Mouse (Mus musculus): Measurements from ENCODE around the gene Add3.
"Not testable (repeated sequence)": the region's sequence is repeated elsewhere in the genome, so short reads cannot be mapped to it uniquely, and the experiment has no call there.

Add3 gene

GRCm38 (mm10) chr19:53193964-53194582 is 53.8 kb downstream of the Add3 start:
- DNase-seq (ENCODE audit: low read depth, low spot score): no peak

DNA sequence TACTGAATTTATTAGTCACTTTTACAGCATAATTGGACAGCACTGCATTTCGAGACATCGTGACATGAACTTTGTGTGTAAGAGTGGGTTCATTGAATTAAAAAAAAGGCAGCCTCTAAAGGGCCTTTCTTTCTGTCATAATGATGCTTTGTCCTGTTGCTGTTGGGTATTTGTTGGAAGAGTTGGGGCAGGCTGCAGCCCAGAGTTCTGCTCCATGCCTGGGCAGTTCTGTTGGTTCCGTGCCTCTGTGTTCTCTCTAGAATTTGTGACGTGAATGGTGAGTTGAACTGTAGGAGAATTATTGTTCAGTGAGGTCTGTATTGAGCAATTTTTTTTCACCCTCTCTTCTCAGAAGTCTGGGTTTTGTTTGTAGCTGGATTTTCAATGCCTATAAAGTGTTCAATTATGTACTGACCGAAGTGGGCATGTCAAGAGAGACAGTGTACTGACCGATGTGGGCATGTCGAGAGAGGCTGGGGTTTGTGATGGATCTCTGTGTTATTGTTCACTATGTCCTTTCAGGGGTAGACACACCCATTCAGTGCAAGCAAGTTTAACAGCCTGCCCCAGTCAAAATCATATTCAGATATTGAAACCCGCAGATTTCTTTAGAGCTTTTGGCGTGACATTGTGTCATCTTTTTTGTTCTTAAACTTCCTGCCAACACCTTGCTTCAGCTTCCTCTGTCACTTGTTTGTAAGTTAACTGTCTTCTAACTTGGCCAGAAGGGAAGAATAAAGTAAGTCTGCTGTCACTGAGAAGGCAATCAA is 54.7 kb downstream of the Add3 start:
- no peak for DNase-seq (ENCODE audit: low read depth, low spot score)

DNA sequence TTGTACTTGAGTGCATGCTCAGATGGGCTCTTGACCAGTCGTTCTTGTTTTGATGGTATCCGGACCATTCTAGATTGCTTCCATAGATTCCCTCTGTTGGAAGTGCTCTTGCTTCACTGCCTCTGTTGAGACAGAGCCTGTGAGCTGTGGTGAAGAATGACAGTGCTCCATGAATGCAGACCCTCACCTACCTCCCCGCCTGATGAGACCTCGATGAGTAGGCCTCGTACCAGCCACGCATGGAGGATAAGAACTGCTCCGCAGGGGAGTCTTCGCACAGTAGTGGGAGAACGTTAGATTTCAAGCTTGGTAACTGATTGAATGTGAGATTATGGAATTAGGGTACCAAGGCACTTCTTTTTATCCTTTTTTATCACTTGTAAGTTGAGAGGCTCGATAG is 56.7 kb downstream of the Add3 start:
- no peak for DNase-seq (ENCODE audit: low read depth, low spot score)

DNA sequence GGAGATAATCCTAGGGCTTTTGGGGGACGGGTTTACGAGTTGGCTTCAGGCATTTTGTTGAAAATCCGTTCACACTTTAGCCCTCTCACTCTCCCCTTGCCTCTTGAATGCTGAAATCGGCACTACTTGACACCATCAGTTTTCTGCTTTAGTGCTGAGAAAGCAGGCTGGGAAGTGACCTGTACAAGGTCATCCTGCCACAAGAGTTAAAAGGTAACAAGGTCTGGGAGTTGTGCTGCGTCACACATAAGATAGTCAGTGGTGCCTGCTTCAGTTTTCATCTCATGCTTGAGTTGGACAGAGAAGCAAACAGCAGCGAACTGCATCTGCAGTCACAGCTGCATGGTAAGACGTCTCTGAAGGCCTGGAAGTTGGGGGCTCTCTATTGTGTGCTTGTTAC is 57.5 kb downstream of the Add3 start:
- no peak for DNase-seq (ENCODE audit: low read depth, low spot score)

DNA sequence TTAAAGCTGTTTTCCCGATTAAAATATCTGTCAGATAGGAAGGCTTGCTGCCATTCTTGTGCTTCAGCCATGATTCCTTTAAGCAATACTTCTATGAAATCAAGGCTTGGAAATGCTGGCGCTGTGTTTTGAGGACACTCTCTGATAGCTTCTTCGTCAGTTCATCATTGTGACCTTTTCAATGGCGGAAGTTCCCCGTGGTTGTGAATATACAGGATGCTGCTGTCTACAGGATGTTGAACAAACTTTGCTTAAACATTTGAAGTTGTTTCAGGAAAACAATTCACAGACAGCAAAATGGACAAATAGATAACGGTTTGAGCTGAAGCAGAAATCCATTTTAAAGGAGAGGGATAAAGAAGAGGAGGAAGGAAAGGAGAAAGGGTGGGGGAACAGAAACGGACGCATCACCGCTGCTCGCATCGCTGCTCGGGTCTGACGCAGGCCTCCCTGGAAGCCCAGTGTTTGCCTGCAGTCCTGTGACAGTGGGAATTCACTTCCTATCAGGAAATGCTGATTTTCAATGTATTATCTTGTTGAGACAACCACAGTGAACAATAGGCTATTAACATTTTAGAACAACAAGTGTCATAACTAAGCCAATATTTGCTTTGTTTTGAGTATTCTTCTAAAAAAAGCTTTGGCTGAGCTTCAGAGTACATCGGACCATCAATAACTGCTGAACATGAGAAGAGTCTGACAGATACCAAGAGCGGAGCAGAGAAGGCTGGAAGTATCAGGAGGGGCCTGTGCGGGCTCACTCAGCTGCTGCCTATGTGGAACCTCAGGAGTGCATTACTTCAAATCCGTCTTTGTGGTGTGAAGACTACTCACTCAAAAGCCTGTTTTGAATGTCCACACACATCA is 58.7 kb downstream of the Add3 start:
- DNase-seq (ENCODE audit: low read depth, low spot score): no peak

DNA sequence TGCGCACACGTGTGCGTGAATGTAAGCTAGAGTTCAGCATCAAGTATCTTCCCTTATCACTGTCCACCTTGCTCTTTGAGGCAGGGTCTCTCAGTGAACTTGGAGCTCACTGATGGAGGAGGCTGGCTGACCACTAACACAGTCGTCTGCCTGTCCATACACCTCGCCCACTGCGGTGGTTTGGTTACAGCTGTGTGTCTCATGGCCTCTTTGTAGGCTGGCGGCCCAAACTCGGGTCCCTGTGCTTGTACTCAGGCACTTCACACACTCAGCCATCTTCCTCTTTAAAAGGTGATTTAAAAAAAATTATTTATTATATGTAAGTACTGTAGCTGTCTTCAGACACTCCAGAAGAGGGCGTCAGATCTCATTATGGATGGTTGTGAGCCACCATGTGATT is 59.5 kb downstream of the Add3 start:
- DNase-seq (ENCODE audit: low read depth, low spot score): no peak

- DNase-seq (ENCODE audit: low read depth, low spot score): no peak
Observed at GRCm38 (mm10) chr19:53202116-53202515, 61.9 kb downstream of the Add3 start.

- no peak for DNase-seq (ENCODE audit: low read depth, low spot score)
Observed at GRCm38 (mm10) chr19:53206986-53207385, 66.7 kb downstream of the Add3 start.

GRCm38 (mm10) chr19:53208830-53209229 is 68.6 kb downstream of the Add3 start:
- DNase-seq (ENCODE audit: low read depth, low spot score): no peak

DNA sequence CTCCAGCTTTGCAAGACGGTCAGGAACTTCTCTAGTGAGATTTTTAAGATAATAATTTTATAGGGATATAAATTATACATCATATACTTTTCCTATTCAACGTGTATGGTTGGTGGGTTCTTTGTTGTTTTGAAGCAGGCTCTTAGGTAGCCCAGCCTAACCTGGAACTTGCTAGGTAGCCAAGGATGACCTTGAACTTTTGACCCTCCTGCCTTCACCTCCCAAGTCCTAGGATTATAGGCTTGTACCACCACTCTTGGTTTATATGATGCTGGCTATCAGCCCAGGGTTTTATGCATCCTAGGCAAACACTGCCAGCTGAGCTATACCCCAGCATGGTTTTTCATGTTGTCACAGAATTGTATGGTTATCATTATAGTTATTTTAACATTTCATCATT is 70.0 kb downstream of the Add3 start:
- no peak for DNase-seq (ENCODE audit: low read depth, low spot score)

DNA sequence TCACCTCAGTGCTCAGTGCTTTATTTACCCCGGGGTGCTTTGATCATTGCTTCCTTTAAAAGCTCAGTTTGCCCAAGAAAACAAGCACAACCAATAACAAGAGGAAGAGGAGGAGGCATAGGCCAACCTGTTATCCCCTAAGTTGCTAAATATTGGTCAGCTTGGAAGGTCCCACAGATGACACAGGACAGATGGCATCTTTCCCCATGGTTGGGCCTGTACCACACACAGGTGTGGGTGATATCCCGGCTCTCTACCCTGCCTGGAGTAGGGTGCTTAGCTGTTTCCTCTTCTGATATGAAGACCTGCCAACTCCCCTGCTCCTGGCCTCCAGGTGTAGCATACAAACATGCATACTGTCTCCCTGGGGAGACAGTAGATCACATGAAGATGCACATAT is 75.1 kb downstream of the Add3 start:
- DNase-seq (ENCODE audit: low read depth, low spot score): no peak

GRCm38 (mm10) chr19:53216761-53217538 is 76.7 kb downstream of the Add3 start:
- DNase-seq (ENCODE audit: low read depth, low spot score): no peak

- DNase-seq (ENCODE audit: low read depth, low spot score): no peak
Observed at GRCm38 (mm10) chr19:53217837-53218236, 77.6 kb downstream of the Add3 start.

DNA sequence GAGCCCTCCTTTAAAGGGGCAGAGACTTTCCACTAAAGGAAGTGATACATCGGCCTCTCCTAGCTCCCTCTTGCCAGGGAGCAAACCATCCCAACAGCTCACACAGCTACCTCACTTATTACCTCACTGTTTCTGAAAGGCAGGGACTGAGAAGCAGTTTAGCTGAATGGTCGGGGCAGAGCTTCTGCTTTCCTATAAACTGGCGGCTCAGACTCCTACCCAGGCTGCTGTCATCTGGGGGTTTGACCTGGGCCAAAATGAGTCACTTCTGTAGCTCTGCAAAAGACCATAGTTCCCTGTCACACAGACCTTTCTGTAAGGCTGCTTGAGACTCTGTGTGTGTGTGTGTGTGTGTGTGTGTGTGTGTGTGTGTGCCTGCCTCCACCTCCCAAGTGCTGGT is 79.1 kb downstream of the Add3 start:
- no peak for DNase-seq (ENCODE audit: low read depth, low spot score)

GRCm38 (mm10) chr19:53221186-53221585 is 80.9 kb downstream of the Add3 start:
- no peak for DNase-seq (ENCODE audit: low read depth, low spot score)

- DNase-seq (ENCODE audit: low read depth, low spot score): not testable (repeated sequence)
Observed at GRCm38 (mm10) chr19:53225249-53226070, 85.2 kb downstream of the Add3 start.

DNA sequence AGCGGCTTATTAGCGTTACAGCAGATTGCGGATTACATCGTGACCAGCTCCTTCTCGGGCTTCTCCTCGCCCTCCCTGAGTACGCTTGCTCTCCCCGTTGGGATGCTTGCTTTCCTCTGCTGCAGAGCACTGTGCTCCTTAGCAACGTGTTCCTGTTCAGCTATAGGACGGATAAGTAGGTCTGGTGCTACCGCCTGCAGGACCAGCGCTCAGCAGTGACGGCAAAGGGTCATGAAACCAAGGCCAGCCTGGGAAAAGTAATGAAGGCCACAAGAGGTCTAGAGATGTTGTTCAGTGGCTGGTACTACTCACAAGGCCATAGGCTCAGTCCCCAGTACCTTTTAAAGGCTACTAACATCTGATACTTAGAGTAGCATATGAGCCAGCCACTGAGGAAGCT is 86.4 kb downstream of the Add3 start:
- DNase-seq (ENCODE audit: low read depth, low spot score): no peak

DNA sequence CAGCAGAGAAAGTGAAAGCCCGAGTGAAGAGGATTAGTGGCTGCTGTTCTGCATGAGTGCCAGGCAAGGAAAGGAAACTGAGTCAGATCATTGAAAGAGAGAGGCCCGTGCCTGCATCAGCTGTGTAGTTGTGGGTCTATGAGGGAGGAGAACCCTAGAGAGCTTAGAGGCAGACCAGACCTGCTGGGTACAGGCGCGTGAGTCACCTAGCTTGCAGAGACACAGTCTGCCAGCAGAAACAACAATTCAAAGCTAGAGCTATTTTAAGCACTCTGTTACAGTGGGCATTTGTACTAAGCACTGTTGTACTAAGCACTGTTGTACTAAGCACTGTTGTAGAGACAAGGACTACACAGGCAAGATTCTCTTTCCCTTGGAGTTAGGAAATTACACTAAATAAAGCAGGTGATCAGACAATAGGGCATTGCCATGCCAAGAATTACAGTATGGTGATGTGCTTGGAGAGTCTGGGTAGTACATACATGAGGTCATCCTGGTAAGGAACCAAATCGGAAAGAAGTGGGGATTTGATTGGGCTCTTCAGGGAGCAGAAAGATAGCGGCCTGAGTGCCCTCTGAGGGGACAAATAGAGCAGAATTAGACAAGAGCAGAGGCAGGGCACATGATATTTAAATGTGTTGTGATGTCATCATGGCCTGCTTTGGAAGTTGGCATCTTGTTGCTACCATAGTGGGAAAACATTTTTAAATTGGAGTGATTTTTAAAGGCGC is 88.0 kb downstream of the Add3 start:
- DNase-seq (ENCODE audit: low read depth, low spot score): no peak

- no peak for DNase-seq (ENCODE audit: low read depth, low spot score)
Observed at GRCm38 (mm10) chr19:53230942-53231815, 90.9 kb downstream of the Add3 start.

All from mesoderm, embryonic 11.5 days (tissue).